Mouse (Mus musculus) ES-E14 (cell line): ENCODE data around the gene Atp13a3. TPM values are rescaled to one million over a fixed set of nuclear protein-coding genes. Genes with fewer than 3 reads are reported as not detected.
A peak's percentile ranks its signal among the peaks of the same experiment; 100 is the strongest.

Experiments used
- DNase-seq: peaks from one replicate; pipeline ENCODE4 v3.0.0-alpha.2; 2013; ENCODE audit warnings: low read depth, low spot score
- H3K27ac ChIP-seq: 2 replicates; pipeline ENCODE4 v1.5.1; 2012; ENCODE audit warnings: low read depth, mild to moderate bottlenecking, low read length, moderate library complexity, mixed read lengths; ENCODE audit not compliant: poor library complexity, insufficient read depth, severe bottlenecking
- H3K36me3 ChIP-seq: 2 replicates; pipeline ENCODE4 v1.6.1; 2012; ENCODE audit warnings: mild to moderate bottlenecking, low read length, moderate library complexity, mixed read lengths; ENCODE audit not compliant: control insufficient read depth, poor library complexity, insufficient read depth, severe bottlenecking
- H3K4me1 ChIP-seq, 2 experiments: fragments of 150-350 bp in 1 of 2; sonication (generic) in 1 of 2; 2 replicates each; pipeline ENCODE4 v1.6.1; 2012; ENCODE audit warnings: low read length in 2 of 2, mild to moderate bottlenecking in 1 of 2, mixed read lengths in 1 of 2; ENCODE audit not compliant: control insufficient read depth in 2 of 2, insufficient read depth in 2 of 2, poor library complexity in 1 of 2
- H3K4me3 ChIP-seq, 2 experiments: fragments of 150-350 bp in 1 of 2; sonication (generic) in 1 of 2; 2 replicates each; pipeline ENCODE4 v1.5.1; 2012; ENCODE audit warnings: low read length in 2 of 2, low read depth in 1 of 2, mild to moderate bottlenecking in 1 of 2, mixed read lengths in 1 of 2; ENCODE audit not compliant: insufficient read depth in 1 of 2, poor library complexity in 1 of 2, severe bottlenecking in 1 of 2
- H3K9ac ChIP-seq: 2 replicates; pipeline ENCODE4 v1.6.1; 2012; ENCODE audit warnings: low read depth, mild to moderate bottlenecking, low read length, mixed read lengths; ENCODE audit not compliant: poor library complexity, insufficient read depth, severe bottlenecking
- H3K9me3 ChIP-seq: fragments of 150-350 bp; sonication (generic); 2 replicates; pipeline ENCODE4 v1.6.1; 2012; ENCODE audit warnings: low read depth, mild to moderate bottlenecking, low read length; ENCODE audit not compliant: control insufficient read depth, insufficient read depth
- CHD2 ChIP-seq: IDR thresholded peaks from 2 replicates; pipeline ENCODE4 v1.6.1; 2014; ENCODE audit warnings: mild to moderate bottlenecking, low read depth, low read length, inconsistent platforms
- HCFC1 ChIP-seq: IDR thresholded peaks from 2 replicates; pipeline ENCODE4 v1.6.1; 2012; ENCODE audit warnings: low read length, inconsistent platforms, borderline replicate concordance; ENCODE audit not compliant: insufficient read depth
- MAFK ChIP-seq: IDR thresholded peaks from 2 replicates; pipeline ENCODE4 v1.6.1; 2014; ENCODE audit warnings: mild to moderate bottlenecking, low read depth, low read length, inconsistent platforms; ENCODE audit not compliant: insufficient read depth
- ZC3H11A ChIP-seq: IDR thresholded peaks from 2 replicates; pipeline ENCODE4 v1.6.1; 2012; ENCODE audit warnings: low read depth, mild to moderate bottlenecking, inconsistent platforms, low read length, borderline replicate concordance
- ZNF384 ChIP-seq: IDR thresholded peaks from 2 replicates; pipeline ENCODE4 v1.6.1; 2012; ENCODE audit warnings: low read depth, low read length, inconsistent platforms
- in situ Hi-C, 2 experiments: fragments of 600-800 bp; cut with MboI; formaldehyde crosslinking; loops; one replicate each; pipeline ENCODE4 v1.15.1; 2025; ENCODE audit warnings: low sequenced_read_pairs in 2 of 2, inconsistent platforms in 1 of 2; ENCODE audit not compliant: unreplicated experiment in 2 of 2
- total RNA-seq: library from RNA; depleted of rRNA; stranded (reverse); fragments of 300-350 nt; gene quantifications from 2 replicates; pipeline ENCODE4 v1.2.3, GENCODE M21; 2012

The Atp13a3 gene
- total RNA-seq, 1 experiment, result 98.9 TPM

DNA sequence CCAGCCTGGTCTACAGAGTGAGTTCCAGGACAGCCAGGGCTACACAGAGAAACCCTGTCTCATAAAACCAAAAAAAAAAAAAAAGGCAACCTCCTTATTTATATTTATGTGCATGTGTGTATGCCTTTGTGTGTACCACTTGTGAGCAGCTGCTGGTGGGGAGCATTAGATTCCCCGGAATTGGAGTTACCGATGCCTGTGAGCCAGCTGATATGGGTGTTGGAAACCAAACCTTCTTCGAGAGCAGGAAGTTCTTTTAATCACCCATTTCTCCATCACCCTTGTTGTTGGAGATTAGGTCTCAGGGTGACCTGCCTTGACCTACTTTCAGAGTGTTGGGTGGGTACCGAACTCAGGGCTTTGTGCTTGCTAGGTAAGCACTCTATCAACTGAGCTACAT, 5.1 kb upstream of the Atp13a3 start:
- Histone ChIP-seq H3K9me3 (no peaks in the 10 kb centered on the region), H3K4me1 (peaks cover 4 to 6% of the 10 kb centered on the region in 2 experiments; a peak in 2 of 4 replicates), H3K27ac (no peak overlapping the region), H3K9ac (no peak overlapping the region), H3K36me3 (no peaks in the 10 kb centered on the region), H3K4me3 (no peak overlapping the region)
- in situ Hi-C loops, result no loop called here
- TF ChIP-seq HCFC1, result no peak
- no peak for TF ChIP-seq ZNF384
- no peak for TF ChIP-seq MAFK
- no peak for TF ChIP-seq CHD2
- no peak for TF ChIP-seq ZC3H11A
- DNase-seq, result no peak

DNA sequence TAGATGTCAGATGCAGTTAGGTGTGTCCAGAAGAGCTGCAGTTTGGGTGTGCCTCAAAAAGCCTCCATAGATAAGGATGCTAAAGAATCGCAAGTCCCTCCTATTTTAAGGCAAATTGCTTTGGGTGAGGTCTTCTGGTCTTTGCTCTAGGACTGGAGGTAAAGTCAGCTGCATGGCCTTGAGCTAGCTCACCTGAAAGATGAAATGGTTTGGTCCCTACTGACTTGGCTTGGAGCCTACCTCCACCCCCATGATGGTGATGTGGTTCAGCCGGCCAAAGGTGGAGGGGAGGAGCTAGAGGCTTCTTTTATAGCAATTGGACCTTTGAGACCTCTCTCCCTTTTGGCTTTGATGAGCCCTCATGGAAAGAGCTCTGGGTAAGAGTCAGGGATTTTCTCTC, 1.7 kb upstream of the Atp13a3 start:
- Histone ChIP-seq H3K4me3 (peak overlapping the region in 1 of 2 experiments; percentile 22; a peak in 1 of 4 replicates), H3K9ac (no peak overlapping the region), H3K9me3 (no peaks in the 10 kb centered on the region), H3K4me1 (peaks cover 4 to 6% of the 10 kb centered on the region in 2 experiments; a peak in 2 of 4 replicates), H3K27ac (no peak overlapping the region), H3K36me3 (no peaks in the 10 kb centered on the region)
- no peak for TF ChIP-seq CHD2
- no peak for TF ChIP-seq MAFK
- no peak for TF ChIP-seq HCFC1
- TF ChIP-seq ZNF384, result no peak
- TF ChIP-seq ZC3H11A, result no peak
- in situ Hi-C loops, result no loop called here
- DNase-seq, result peak; percentile 67

DNA sequence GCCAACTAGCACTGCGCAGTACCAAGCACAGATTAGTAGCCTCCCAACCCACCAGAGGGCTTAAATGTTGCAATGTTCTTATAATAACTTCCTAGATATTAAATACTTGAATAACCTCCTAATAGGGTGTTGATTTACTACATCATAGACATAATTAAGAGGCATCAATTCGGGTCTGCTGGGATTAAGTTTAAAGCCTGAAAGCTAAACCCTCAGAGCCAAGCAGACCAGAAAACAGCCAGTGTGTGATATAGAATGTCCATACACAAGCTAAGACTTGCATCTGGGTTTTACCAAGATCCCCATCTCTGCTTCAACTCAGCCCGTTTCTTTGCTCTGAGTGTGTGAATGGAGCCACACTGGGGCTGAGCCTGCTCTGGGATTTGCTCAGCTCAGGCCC, 2.2 kb downstream of the Atp13a3 start:
- TF ChIP-seq ZC3H11A, result no peak
- no peak for TF ChIP-seq CHD2
- no peak for TF ChIP-seq ZNF384
- no peak for TF ChIP-seq HCFC1
- TF ChIP-seq MAFK, result no peak
- Histone ChIP-seq H3K9me3 (no peaks in the 10 kb centered on the region), H3K4me3 (no peak overlapping the region), H3K9ac (no peak overlapping the region), H3K4me1 (peaks cover 4 to 6% of the 10 kb centered on the region in 2 experiments; a peak in 2 of 4 replicates), H3K36me3 (no peaks in the 10 kb centered on the region), H3K27ac (no peak overlapping the region)
- DNase-seq, result no peak
- in situ Hi-C loops, result no loop called here

DNA sequence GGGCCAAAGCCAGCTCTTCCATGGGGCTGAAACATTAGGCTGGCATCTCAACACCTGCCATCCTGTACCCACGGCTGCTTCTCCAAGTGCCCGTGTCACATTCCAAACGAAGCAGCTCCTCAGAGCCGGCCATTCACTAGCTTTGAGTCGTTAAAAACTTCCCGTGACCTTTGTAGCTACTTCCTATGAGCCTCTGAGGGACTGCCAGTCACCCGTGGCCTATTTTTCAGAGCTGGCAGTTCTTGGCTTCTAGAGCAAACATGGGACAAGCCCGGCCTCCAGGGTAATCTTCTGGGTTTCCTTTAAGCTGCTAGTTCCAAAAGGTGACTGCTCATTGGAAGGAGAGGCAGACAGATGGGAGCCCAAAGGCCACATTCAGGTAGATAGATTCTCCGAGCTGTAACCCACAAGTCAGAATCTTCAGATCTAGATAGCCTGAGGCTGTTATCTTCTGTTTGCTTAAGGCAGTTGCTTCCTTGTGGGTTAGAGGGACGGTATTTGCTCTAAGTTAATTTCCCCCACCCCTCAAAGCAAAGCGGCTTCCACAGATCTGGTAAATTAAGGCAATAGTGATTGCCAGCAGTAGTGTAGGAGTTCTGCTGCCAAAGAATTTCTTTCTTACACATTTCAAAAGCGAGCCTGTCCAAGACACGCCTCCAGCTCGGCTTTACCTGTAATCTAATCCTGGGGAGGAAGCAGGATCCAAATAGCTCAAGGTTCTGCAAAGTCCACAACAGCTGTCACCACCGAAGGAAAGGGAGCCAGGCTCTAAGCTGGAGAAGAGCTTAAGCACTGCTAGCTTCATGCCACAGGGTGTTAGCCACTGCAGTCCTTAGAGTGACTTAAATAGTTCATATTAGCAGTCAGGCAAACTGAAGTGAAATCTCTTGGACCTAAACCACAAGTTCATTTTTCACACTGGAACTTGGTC, 8.4 kb downstream of the Atp13a3 start:
- in situ Hi-C loops, result no loop called here
- Histone ChIP-seq H3K9ac (no peak overlapping the region), H3K27ac (no peak overlapping the region), H3K4me1 (no peaks in the 10 kb centered on the region), H3K9me3 (no peaks in the 10 kb centered on the region), H3K4me3 (no peak overlapping the region), H3K36me3 (no peaks in the 10 kb centered on the region)
- no peak for TF ChIP-seq CHD2
- no peak for TF ChIP-seq MAFK
- no peak for TF ChIP-seq ZC3H11A
- TF ChIP-seq ZNF384, result no peak
- TF ChIP-seq HCFC1, result no peak
- no peak for DNase-seq
